Mouse (Mus musculus): Measurements from ENCODE around the gene Zfp213. TPM values are rescaled to one million over a fixed set of nuclear protein-coding genes. Genes with fewer than 3 reads are reported as not detected.

Zfp213 gene
- polyA plus RNA-seq (2015; fragmentation: Nextera tagmentation; extraction: Ambion mirVana): 17.8 and 19.5 TPM in 2 replicates

- Histone ChIP-seq H3K27ac (replicated peaks) (peak within 1 kb of the TSS; percentile 97), H3K9ac (peak within 1 kb of the TSS; percentile 87), H3K36me3 (peaks cover 23% of the 10 kb centered on the region), H3K4me3 (replicated peaks) (peak within 1 kb of the TSS; percentile 86), H3K4me2 (replicated peaks) (peak within 1 kb of the TSS; percentile 64), H3K4me1 (peaks cover 8% of the 10 kb centered on the region), H3K9me3 (replicated peaks) (no peaks in the 10 kb centered on the region), H3K27me3 (no peaks in the 10 kb centered on the region)
- ATAC-seq (ENCODE audit: insufficient number of reproducible peaks, low FRiP score, low TSS enrichment, low read depth): peak; percentile 95
- WGBS: under 1% methylated on average over 59 of the region's 59 CpGs
Measured at GRCm38 (mm10) chr17:23563595-23564367, at the start of gene Zfp213. TSS of gene Zfp213 (minus strand) at chr17:23564238.

DNA sequence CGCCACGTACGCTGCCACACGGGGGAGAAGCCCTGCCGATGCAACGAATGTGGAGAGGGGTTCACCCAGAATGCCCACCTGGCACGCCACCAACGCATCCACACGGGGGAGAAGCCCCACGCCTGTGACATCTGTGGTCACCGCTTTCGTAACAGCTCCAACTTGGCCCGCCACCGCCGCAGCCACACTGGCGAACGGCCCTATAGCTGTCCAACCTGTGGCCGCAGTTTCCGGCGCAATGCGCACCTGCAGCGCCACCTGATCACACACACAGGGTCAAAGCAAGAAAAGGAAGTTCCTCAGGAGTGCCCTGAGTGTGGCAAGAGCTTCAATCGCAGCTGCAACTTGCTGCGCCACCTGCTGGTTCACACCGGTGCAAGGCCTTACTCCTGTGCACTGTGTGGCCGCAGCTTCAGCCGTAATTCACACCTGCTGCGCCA lies 46.3 kb upstream of the Zfp213 start:
- H3K4me2 ChIP-seq (replicated peaks): no peak overlapping the region
- no peaks in the 10 kb centered on the region for H3K36me3 ChIP-seq
- WGBS: 83% methylated on average over 28 of the region's 28 CpGs
- no peaks in the 10 kb centered on the region for H3K27me3 ChIP-seq
- ATAC-seq (ENCODE audit: insufficient number of reproducible peaks, low FRiP score, low TSS enrichment, low read depth): 0 out of 2 replicates have a peak, but pooled peaks have one; percentile 43
- no peak overlapping the region for H3K9ac ChIP-seq
- H3K4me3 ChIP-seq (replicated peaks): no peak overlapping the region
- no peaks in the 10 kb centered on the region for H3K9me3 ChIP-seq (replicated peaks)
- no peak overlapping the region for H3K27ac ChIP-seq (replicated peaks)
- H3K4me1 ChIP-seq: no peaks in the 10 kb centered on the region

DNA sequence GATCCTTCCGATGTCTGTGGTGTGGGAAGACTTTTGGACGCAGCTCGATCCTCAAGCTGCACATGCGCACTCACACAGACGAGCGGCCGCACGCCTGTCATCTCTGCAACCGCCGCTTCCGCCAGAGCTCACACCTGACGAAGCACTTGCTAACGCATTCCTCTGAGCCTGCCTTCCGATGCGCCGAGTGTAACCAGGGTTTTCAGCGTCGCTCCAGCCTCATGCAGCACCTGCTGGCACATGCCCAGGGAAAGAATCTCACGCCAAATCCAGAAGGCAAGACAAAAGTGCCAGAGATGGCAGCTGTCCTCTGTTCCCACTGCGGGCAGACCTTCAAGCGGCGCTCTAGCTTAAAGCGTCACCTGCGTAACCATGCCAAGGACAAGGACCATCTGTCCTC lies 45.6 kb upstream of the Zfp213 start:
- 86% methylated on average over 24 of the region's 24 CpGs for WGBS
- ATAC-seq (ENCODE audit: insufficient number of reproducible peaks, low FRiP score, low TSS enrichment, low read depth): no peak
- Histone ChIP-seq H3K4me2 (replicated peaks) (no peak overlapping the region), H3K27me3 (no peaks in the 10 kb centered on the region), H3K9ac (no peak overlapping the region), H3K4me3 (replicated peaks) (no peak overlapping the region), H3K4me1 (no peaks in the 10 kb centered on the region), H3K36me3 (no peaks in the 10 kb centered on the region), H3K9me3 (replicated peaks) (no peaks in the 10 kb centered on the region), H3K27ac (replicated peaks) (no peak overlapping the region)

DNA sequence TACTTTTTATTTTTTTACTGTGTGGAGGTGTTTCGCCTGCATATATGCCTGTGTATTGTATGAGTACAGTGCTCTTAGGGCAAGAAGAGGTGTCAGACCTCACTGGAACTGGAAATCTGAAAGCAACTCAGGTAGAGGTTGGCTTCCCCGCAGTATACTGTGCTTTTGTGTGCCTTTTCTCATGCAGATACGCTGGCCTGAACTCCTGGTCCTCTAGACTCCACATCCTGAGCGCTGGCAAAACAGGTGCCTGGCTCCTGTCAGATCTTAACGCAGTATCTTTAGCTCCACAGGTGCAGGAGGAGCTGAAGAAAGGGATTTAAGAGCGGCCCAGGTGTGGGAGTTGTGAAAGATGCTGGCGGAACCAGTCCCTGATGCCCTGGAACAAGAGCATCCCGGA lies 41.2 kb upstream of the Zfp213 start:
- no peak overlapping the region for H3K4me3 ChIP-seq (replicated peaks)
- no peak overlapping the region for H3K27ac ChIP-seq (replicated peaks)
- H3K9ac ChIP-seq: no peak overlapping the region
- no peaks in the 10 kb centered on the region for H3K9me3 ChIP-seq (replicated peaks)
- no peaks in the 10 kb centered on the region for H3K27me3 ChIP-seq
- no peaks in the 10 kb centered on the region for H3K36me3 ChIP-seq
- ATAC-seq (ENCODE audit: insufficient number of reproducible peaks, low FRiP score, low TSS enrichment, low read depth): no peak
- H3K4me1 ChIP-seq: peaks cover 9% of the 10 kb centered on the region
- 77% methylated on average over 8 of the region's 8 CpGs for WGBS
- H3K4me2 ChIP-seq (replicated peaks): no peak overlapping the region

DNA sequence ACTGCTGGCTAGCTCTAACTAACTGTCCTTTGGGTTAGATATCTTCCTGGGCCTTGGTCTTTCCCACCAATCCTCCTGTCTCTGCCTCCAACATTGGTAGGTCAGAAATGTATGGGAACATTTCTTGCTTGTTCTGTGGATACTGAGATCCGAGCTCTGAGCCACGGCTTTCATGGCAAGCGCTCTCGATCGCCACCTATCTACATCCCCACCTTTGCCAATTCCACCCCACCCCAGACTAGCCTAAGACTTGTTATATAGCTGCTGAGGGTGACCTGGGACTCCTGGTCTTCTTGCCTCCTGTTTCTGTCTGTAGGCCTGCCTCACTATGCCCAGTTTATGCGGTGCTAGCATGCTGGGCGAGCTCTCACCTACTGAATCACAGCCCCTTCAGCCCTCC lies 40.4 kb upstream of the Zfp213 start:
- H3K36me3 ChIP-seq: no peaks in the 10 kb centered on the region
- no peak overlapping the region for H3K27ac ChIP-seq (replicated peaks)
- H3K4me3 ChIP-seq (replicated peaks): no peak overlapping the region
- H3K9me3 ChIP-seq (replicated peaks): no peaks in the 10 kb centered on the region
- 75% methylated on average over 7 of the region's 7 CpGs for WGBS
- no peak for ATAC-seq (ENCODE audit: insufficient number of reproducible peaks, low FRiP score, low TSS enrichment, low read depth)
- no peak overlapping the region for H3K9ac ChIP-seq
- H3K4me1 ChIP-seq: peaks cover 17% of the 10 kb centered on the region
- H3K27me3 ChIP-seq: no peaks in the 10 kb centered on the region
- H3K4me2 ChIP-seq (replicated peaks): no peak overlapping the region

DNA sequence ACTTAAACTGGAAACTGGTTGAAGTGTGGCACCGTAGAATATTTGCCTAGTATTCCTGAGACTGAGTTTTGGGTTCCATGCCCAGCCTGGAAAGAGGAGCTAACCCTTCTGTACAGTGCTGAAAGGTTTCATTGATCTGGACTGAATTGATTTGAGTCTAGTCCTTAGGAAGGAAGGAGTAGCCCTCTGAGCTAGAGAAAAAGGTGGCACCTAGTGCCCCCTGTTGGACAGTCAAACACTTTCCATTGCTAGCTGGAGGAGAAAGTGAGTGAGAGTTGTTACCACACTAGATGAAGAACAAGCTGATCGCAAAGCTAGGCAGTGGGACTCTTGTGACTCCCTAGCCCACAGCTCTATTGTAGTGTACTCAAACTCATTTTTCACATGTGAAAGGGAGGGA lies 39.5 kb upstream of the Zfp213 start:
- no peaks in the 10 kb centered on the region for H3K36me3 ChIP-seq
- no peaks in the 10 kb centered on the region for H3K27me3 ChIP-seq
- no peak overlapping the region for H3K4me3 ChIP-seq (replicated peaks)
- WGBS: 53% methylated on average over 2 of the region's 2 CpGs
- no peaks in the 10 kb centered on the region for H3K9me3 ChIP-seq (replicated peaks)
- H3K4me2 ChIP-seq (replicated peaks): no peak overlapping the region
- ATAC-seq (ENCODE audit: insufficient number of reproducible peaks, low FRiP score, low TSS enrichment, low read depth): no peak
- no peak overlapping the region for H3K27ac ChIP-seq (replicated peaks)
- peaks cover 18% of the 10 kb centered on the region for H3K4me1 ChIP-seq
- H3K9ac ChIP-seq: no peak overlapping the region

- Histone ChIP-seq H3K4me1 (peaks cover 18% of the 10 kb centered on the region), H3K4me2 (replicated peaks) (no peak overlapping the region), H3K4me3 (replicated peaks) (no peak overlapping the region), H3K9me3 (replicated peaks) (no peaks in the 10 kb centered on the region), H3K9ac (no peak overlapping the region), H3K36me3 (no peaks in the 10 kb centered on the region), H3K27me3 (no peaks in the 10 kb centered on the region), H3K27ac (replicated peaks) (no peak overlapping the region)
- ATAC-seq (ENCODE audit: insufficient number of reproducible peaks, low FRiP score, low TSS enrichment, low read depth): no peak
- 24% methylated on average over 8 of the region's 8 CpGs for WGBS
Measured at GRCm38 (mm10) chr17:23603077-23603476, 39.0 kb upstream of the Zfp213 start.

GRCm38 (mm10) chr17:23601836-23602585 lies 38.0 kb upstream of the Zfp213 start:
- no peaks in the 10 kb centered on the region for H3K27me3 ChIP-seq
- no peak overlapping the region for H3K9ac ChIP-seq
- WGBS: 33% methylated on average over 10 of the region's 10 CpGs
- H3K4me1 ChIP-seq: peaks cover 18% of the 10 kb centered on the region
- ATAC-seq (ENCODE audit: insufficient number of reproducible peaks, low FRiP score, low TSS enrichment, low read depth): no peak
- no peaks in the 10 kb centered on the region for H3K36me3 ChIP-seq
- H3K4me2 ChIP-seq (replicated peaks): no peak overlapping the region
- H3K9me3 ChIP-seq (replicated peaks): no peaks in the 10 kb centered on the region
- no peak overlapping the region for H3K27ac ChIP-seq (replicated peaks)
- no peak overlapping the region for H3K4me3 ChIP-seq (replicated peaks)

DNA sequence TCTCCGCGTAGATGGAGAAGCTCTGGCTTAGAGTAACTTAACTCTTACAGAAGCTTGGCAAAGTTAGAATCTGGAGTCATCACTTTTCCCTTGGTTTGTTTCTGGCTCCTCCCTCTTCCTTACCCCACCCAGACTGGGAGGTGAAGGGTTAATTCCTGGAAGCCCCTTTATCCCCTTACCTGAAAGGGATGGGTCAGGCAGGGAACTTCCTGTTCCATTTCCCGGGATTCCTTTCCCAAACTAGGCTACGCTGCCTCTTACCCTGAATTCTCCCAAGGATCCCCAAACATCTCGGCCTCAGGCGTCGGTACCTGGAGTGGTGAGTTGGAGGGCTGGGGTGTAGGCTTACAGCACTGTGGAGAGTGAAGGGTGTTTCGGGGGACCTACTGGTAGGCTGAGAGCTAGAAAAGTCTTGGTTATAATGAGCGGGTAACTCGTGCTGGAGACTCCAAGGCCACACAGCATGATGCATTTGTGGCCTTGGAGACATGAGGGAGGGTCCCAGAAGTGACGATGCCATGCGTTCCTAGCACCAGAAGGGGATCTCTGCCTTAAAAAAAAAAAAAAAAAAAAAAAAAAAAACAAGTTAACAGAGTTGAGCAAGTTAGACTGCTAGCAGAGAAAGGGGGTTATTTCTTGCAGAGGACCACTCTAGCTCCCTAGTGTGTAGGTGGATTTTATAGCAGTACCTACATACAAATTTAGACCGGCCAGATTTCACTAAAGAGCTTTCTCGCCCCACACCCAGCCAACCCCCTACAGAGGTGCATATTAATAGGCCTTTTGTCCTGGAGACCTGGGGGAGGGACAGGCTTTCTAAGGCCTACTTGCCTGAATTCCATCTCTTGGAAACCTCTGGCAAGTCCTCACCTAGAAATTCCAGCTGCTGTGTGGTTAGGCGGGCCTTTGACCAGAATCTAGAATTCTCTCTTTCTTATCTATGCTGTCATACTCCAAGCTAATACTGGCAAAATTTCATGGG lies 36.9 kb upstream of the Zfp213 start, which contains the start of gene Zscan10:
Gene Zscan10, plus strand, starts transcription at position 216 of the 982 bp plus-strand sequence.
- Histone ChIP-seq H3K36me3 (no peaks in the 10 kb centered on the region), H3K9me3 (replicated peaks) (no peaks in the 10 kb centered on the region), H3K27me3 (no peaks in the 10 kb centered on the region), H3K4me2 (replicated peaks) (peak within 1 kb of the TSS; percentile 78), H3K4me1 (peaks cover 18% of the 10 kb centered on the region), H3K9ac (no peak within 1 kb of the TSS), H3K4me3 (replicated peaks) (peak within 1 kb of the TSS; percentile 48; the same call in 1 of the 2 replicates), H3K27ac (replicated peaks) (peak within 1 kb of the TSS; percentile 92)
- 50% methylated on average over 15 of the region's 15 CpGs for WGBS
- ATAC-seq (ENCODE audit: insufficient number of reproducible peaks, low FRiP score, low TSS enrichment, low read depth): no peak

GRCm38 (mm10) chr17:23599605-23600063 lies 35.6 kb upstream of the Zfp213 start:
- Histone ChIP-seq H3K4me1 (peaks cover 18% of the 10 kb centered on the region), H3K27me3 (no peaks in the 10 kb centered on the region), H3K4me2 (replicated peaks) (peak overlapping the region; percentile 78), H3K9me3 (replicated peaks) (no peaks in the 10 kb centered on the region), H3K36me3 (no peaks in the 10 kb centered on the region), H3K9ac (peak overlapping the region; percentile 54), H3K4me3 (replicated peaks) (peak overlapping the region; percentile 48), H3K27ac (replicated peaks) (peak overlapping the region; percentile 92)
- WGBS: 31% methylated on average over 7 of the region's 7 CpGs
- ATAC-seq (ENCODE audit: insufficient number of reproducible peaks, low FRiP score, low TSS enrichment, low read depth): no peak
